Mouse (Mus musculus): Measurements from ENCODE around the gene Setd1a. TPM values are rescaled to one million over a fixed set of nuclear protein-coding genes. Genes with fewer than 3 reads are reported as not detected.

The Setd1a gene
- total RNA-seq, 2 experiments from 2014 or later: 40.0 to 53.4 TPM

DNA sequence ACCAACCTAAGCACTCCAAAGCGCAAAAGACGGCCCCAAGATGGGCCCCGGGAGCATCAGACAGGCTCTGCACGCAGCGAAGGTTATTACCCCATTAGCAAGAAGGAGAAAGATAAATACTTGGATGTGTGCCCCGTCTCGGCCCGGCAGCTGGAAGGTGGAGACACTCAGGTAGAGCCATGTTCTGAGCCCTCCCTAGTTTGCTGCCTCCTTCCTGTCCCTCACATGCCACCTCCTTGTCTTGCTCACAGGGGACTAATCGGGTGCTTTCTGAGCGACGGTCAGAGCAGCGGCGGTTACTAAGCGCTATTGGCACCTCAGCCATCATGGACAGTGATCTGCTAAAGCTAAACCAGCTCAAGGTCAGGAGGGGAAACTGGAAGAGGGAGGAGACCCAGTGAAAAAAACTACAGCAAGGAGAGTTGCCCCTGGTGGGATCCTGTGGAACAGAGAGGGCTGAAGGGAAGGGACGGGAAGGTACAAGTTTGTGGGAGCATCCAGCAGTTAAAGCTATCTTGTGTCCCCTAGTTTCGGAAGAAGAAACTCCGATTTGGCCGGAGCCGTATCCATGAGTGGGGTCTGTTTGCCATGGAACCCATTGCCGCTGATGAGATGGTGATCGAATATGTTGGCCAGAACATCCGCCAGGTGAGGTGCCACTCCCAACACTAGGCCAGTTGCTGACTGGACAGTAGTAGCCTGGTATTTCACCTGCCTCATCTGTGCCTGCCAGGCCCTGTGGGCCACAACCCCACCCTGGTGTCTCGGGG, 20.8 kb downstream of the Setd1a start:
- intact Hi-C loops (cut with DNase I): no loop called here
- no peak for DNase-seq (ENCODE audit: low spot score in 2 of 2)

DNA sequence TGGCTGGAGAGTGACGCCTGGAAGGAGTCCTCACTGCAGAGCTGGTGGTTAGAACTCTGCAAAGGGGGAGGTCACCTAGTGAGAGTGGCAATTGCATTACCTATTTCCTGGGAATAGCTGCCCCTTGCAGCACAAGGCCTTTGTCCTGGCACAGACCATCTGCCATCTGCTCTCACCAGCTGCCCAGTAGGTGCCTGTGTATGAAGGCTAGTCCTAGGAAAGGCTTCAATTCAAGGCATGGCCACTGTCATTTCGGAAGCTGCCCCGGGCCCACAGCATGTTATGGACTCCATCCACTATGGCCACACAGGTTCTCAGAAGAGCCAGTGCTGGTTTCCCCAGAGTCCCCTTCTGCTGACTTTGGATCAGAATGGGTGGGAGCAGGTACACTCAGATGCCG, 22.1 kb downstream of the Setd1a start:
- DNase-seq (ENCODE audit: low spot score in 2 of 2): no peak
- intact Hi-C loops (cut with DNase I): no loop called here

DNA sequence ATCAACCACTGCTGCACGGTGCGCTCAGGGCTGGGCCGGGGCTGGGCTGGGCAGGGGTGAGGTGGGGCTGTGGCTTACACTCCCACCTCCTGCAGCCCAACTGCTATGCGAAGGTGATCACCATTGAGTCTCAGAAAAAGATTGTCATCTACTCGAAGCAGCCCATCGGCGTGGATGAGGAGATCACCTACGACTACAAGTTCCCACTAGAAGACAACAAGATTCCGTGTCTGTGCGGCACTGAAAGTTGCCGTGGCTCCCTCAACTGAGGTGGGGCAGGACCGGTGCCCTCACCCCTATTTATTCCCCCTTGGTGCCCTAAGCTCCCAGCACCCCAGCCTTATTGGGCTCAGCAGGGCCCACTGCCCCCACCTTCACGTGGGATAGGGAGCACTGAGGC, 22.7 kb downstream of the Setd1a start:
- no peak for DNase-seq (ENCODE audit: low spot score in 2 of 2)
- intact Hi-C loops (cut with DNase I): no loop called here

DNA sequence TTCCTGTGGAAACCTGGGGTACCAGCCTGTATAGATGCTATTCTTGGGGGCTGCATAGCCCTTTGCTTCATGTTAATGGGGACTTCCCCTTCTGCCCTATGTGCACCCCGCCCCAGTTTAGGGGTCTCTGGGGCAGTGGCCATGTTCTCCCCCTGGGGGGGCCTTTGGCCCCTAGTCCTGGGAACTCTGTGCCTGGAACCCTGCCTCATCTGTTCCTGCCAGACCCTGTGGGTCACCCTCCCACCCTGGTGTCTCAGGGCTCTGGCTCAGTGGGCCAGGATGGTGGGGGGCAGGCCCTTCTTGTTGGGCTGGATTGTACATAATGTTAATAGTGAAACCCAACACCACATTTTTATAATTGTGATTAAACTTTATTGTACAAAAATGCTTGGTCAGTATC, 23.3 kb downstream of the Setd1a start:
- intact Hi-C loops (cut with DNase I): loop anchor here (5.0 kb wide), 1 partner anchor 138 kb away; no protein-coding TSS in a partner anchor
- DNase-seq (ENCODE audit: low spot score in 2 of 2): no peak

DNA sequence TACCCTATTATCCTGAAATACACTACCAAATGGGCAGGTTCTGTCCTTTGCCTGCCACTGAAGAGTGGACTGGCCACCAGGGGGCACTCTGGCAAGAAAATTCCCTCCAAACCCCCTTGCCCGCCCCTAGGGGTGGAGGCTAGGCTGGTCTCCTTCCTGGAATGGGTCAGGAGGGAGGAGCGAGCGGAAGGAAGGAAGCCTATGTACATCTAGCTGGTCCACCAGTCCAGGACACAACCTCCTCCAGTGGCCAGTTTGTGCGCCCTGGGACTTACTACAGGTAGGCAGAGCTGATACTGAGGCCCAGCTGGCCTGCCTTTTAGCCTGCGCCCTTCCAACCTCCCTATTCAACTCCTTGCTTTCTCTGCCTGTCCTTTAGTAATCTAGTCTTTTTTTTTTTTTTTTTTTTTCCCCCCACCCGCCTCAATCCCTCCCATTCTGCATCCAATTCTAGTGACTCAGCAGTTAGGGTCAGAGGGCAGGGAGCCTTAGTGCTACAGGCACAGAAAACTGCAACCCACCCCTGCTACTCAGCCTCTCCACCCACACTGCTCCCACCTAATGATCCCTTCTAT, 24.1 kb downstream of the Setd1a start, which contains the start of gene Hsd3b7:
Hsd3b7 (plus strand) TSS at position 170 of the 575 bp plus-strand sequence.
- peak; percentile 85 to 86 for DNase-seq (ENCODE audit: low spot score in 2 of 2)
- intact Hi-C loops (cut with DNase I): loop anchor here (5.0 kb wide), 1 partner anchor 137 kb away; no protein-coding TSS in a partner anchor

DNA sequence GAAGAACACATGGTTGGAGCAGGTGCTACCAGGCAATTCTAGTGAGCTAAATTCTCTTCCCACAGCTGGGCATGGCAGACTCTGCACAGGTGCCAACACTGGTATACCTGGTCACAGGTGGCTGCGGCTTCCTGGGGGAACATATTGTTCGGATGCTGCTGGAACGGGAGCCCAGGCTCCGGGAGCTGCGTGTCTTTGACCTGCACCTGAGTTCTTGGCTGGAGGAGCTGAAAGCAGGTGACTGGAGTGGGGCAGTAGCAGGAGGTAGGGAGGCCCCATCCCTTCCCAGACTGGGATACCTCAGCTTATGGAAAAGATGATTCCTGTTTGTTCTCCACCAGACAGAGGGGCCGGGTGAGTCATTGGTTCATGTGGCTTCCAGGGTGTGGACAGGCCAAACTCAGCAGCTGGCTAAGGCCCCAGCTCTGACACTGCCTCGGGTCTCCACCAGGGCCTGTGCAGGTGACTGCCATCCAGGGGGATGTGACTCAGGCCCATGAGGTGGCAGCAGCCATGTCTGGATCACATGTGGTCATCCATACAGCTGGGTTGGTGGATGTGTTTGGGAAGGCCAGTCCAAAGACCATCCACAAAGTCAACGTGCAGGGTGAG, 24.6 kb downstream of the Setd1a start:
- no peak for DNase-seq (ENCODE audit: low spot score in 2 of 2)
- intact Hi-C loops (cut with DNase I): loop anchor here (5.0 kb wide), 1 partner anchor 136 kb away; no protein-coding TSS in a partner anchor

DNA sequence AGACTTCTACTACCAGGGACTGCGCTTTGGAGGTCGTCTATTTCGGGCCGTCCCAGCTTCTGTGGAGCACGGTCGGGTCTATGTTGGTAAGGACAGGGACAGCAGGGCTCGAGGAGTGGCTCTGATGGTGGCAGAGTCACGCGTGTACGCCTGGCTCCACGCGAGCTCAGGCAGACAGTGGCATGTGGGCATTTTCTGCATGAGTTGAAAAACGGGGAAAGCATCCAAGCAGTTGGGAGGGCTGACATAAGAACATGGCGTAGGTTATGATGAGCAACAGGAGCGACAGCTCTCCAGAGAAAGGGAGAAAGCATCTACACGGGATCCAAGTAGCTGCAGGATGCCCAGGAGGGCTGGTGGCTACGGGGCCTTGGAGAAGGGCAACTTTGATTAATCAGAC, 25.8 kb downstream of the Setd1a start:
- peak in 1 of 2 experiments; percentile 59 for DNase-seq (ENCODE audit: low spot score in 2 of 2)
- intact Hi-C loops (cut with DNase I): loop anchor here (5.0 kb wide), 1 partner anchor 135 kb away; no protein-coding TSS in a partner anchor

DNA sequence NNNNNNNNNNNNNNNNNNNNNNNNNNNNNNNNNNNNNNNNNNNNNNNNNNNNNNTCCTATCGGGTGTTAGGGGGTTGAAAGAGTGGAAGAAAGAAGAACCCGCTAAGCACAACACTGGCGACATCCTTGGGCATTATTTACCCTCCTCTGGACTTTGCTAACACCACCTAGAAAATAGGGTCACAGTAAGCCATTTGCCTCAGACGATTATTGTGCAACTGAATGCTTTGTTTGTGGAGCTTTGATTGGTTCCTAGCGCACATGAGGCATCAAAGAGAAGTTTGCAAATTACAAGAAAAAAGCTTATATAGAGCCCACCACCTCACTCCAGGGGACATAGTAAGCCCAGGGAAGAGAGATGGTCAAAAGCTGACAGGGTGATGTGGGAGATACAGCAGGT, 32.4 kb downstream of the Setd1a start:
- intact Hi-C loops (cut with DNase I): no loop called here
- no peak for DNase-seq (ENCODE audit: low spot score in 2 of 2)

DNA sequence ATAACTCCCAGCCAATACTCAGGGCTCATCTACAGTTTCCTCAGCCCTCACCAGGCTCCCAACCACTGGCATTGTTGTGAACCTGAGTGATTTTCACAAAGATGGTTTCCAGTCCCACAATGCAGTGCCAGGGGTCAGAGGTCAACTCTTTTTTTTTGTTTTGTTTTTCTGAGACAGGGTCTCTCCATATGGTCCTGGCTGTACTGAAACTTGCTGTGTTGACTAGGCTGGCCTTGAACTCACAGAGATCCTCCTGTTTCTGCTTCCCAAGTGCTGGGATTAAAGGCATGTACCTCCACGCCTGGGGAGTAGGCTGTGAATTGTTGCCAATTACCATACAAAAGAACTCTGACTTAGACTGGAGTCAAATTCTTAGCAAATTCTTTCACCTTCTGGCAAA, 33.4 kb downstream of the Setd1a start:
- intact Hi-C loops (cut with DNase I): no loop called here
- DNase-seq (ENCODE audit: low spot score in 2 of 2): no peak

DNA sequence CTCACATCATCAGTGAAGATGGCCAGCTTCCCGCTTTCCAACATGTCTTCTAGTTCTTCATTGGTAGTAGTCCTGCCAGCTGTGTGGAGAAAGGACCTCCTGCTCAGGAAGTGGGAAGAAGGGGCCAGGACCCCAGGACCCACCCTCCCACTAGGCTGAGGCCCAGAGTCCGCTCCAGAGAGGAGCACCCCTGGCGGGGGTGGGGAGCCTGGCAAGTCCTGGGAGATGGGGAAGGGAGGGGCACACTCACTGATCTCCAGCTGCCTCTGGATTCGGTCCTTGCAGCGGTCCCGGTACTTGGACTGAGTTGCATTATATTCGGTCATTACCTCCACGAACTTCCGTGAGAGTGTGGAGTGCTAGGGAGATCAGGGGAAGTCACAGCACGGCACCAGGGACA, 34.2 kb downstream of the Setd1a start:
- intact Hi-C loops (cut with DNase I): no loop called here
- DNase-seq (ENCODE audit: low spot score in 2 of 2): no peak

DNA sequence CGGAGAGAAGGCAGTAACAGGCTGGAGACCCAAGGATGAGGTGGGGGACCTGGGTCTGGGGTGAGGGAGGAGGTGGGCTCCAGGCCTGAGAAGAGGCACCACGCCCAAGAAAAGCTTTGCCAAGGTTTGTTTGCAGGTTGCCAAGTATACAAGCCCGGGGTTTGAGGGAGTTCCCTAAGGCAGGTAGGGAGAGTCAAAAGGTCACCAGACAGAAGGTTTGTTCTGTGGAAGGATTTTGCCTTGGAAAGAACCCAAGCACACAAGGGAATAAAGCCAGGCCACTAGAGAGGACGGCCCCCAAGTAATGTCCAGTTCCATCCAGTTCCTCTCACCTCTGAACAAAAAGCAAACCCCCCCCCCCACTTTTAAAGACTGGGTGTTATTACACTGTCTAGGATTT, 34.8 kb downstream of the Setd1a start:
- intact Hi-C loops (cut with DNase I): no loop called here
- no peak for DNase-seq (ENCODE audit: low spot score in 2 of 2)

DNA sequence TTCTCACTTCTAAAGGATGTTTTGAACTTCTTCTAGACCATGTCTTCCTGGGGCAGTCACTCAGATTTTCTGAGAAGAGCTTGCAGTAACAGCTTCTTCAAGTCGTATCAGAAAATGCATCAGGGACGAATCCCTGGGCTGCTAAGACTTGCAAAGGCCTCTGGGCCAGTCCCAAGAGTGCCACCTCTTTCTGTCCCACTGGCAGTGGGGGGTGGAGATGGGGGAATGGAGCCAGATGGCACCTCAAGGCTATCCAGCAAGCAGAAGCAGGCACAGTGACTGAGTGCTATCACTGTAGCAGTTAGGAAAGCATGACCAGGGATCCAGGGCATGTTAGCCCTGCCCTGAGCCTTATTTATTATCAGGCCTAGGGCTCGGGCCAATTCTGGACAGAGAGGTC, 35.8 kb downstream of the Setd1a start:
- intact Hi-C loops (cut with DNase I): no loop called here

DNA sequence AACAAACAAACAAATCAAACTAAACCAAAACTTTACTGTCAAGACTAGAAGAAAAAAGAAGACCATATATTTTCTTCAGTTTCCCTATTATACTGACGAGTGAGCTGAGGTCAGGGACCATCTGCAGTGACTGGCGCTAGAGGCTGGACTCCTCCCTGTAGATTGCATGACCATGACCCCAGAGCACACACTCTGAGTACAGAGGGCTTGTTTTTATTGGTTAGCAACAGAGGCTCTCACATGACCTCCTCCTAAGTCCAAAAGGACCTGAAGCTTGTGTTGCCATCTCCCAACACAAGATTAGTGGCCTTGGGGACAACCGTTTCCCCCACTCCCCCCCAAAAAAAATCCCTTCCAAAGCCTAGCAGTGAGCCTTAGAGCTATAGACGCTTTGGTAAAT, 37.4 kb downstream of the Setd1a start:
- intact Hi-C loops (cut with DNase I): no loop called here
- DNase-seq (ENCODE audit: low spot score in 2 of 2): no peak

More for the DNA sequence above, 35.8 kb downstream of the Setd1a start:
- DNase-seq (ENCODE audit: low spot score in 2 of 2): no peak

DNA sequence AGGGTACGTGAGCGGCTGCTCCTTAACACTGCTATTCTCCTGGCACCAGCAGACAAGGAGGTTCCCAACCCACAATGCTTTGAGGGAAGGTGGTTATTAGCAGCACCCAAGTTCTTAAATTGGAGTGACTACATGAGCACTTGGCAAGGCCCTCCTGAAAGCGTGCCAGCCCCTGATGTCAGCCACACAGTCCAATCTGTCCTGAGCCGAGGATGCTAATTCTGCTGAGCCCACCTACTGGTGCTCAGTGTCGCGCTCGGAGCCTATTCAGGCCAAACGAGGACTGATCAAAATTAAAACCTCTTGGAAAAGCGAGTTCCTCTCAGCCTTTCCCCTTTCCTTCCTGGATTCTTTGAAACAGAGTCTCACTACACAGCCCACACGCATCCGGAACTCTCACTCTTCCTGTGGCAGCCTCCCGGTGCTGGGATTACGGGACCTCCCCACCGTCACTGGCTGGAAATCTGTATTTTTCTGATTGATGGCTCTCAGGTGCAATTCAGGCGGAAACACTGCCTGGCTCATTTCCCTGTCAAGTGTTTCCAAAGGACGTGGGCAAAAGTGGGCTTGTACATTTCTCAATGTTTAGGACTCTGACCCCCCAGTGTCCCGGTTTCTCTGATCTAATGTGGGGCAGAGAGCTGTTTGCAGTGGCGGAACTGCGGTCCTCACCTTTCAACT, 37.9 kb downstream of the Setd1a start:
- DNase-seq (ENCODE audit: low spot score in 2 of 2): peak; percentile 77 to 78
- intact Hi-C loops (cut with DNase I): no loop called here

DNA sequence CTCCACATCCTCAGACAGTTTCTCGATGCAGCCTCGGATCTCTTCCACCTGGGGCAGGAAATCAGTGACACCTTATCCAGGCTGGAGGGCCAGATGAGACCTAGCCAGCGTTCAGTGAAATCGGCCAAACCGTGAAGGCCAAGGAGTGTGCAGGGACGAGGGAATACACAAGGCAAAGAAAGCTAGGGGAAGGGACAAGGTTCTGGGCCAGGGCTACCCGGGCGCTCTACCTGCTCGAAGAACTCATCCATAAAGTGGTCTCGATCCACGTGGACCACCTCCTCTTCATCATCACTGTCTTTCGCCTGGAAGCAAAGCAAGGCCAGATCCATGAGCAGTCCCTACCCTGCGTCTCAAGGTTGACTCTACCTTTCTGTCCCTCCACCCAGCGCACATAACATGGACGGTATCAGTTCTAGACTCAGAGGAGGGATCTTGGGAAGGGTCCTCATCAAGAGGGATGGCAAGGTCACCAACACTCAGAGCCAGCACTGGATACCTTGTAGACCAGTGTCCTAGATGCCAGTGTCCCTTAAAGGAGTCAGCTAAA, 38.7 kb downstream of the Setd1a start:
- DNase-seq (ENCODE audit: low spot score in 2 of 2): no peak
- intact Hi-C loops (cut with DNase I): no loop called here

DNA sequence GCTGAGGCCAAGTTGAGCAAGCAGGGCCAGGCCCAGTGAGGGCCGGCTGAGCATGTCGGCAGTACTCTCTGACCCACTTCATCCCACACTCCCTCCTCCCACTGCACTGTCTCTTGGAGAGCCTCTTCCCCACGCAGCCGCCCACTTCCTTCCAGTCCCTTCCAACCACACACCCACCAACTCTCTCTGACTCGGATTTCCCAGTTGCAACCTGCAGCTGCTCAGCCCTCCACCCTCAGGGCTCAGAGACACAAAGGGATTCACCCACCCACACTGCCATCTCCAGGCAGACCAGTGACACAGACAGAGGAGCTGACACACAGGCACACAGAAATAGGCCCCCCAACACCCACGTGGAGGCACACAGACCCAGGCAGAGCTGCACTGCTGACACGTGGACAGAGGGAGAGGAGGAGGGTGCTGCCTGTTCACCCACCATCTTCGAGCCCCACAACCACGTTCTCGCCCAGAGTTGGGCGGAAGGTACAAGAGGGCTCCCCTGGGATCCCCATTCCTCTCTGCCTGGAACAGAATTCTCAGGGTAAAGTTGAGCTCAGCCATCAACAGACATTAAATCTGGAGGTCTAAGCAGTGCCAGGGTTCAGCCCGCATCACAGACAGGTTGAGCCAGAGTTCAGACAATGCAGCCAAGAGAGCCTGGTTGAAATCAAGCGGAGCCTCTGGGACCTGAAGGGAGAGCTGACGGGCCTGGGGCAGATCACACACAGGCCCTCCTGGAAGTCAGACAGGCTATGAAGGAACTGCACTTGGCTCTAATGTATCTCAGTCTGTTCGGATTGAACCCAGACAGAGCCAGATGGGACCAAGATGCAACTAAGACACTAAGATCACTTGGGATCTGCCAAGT, 39.7 kb downstream of the Setd1a start:
- DNase-seq (ENCODE audit: low spot score in 2 of 2): peak; percentile 80 to 85
- intact Hi-C loops (cut with DNase I): loop anchor here (1.0 kb wide), 1 partner anchor 25 kb away; no protein-coding TSS in a partner anchor

DNA sequence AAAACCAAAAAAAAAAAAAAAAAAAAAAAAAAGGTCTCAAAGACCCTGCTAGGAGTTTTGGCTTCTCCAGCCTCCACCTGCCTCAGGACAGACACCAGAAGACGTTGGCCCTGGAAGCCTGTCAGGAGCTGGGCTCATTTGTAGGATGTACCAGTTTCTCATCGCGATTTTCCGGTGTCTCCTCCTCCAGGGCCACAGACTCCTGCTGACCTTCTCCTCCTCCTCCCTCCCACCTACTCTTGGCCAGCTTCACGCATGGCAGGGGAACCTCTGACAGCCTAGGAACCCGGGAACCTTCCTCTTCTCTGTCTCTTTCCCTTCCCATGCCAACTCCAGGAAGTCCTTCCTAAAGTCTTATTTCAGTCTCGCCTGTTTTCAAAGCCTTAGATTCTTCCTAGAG, 40.6 kb downstream of the Setd1a start:
- DNase-seq (ENCODE audit: low spot score in 2 of 2): no peak
- intact Hi-C loops (cut with DNase I): no loop called here

DNA sequence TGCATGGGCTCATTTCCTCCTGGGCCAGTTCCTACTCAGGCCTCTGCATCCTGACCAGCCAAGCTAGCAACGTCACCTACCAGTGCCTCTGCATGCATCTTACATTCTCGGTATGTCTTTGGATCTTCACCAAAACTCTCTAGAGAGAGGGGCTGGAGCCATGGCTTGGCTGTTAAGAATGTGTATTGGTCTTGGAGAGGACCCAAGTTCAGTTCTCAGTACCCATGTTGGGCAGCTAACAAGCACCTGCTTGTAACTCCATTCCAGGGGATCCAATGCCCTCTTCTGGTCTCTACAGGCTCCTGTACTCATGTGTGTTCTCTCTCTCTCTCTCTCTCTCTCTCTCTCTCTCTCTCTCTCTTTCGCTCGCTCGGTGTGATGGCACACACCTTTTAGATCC, 41.3 kb downstream of the Setd1a start:
- intact Hi-C loops (cut with DNase I): no loop called here
- DNase-seq (ENCODE audit: low spot score in 2 of 2): no peak

All from left cerebral cortex, postnatal 36 days (tissue).